Mouse (Mus musculus) neural tube, embryonic 15.5 days (tissue): ENCODE data around the gene Nos2. TPM values are rescaled to one million over a fixed set of nuclear protein-coding genes. Genes with fewer than 3 reads are reported as not detected.

ENCODE experiments used
- polyA plus RNA-seq: library from polyadenylated mRNA; unstranded; fragments of >200 nt; fragmentation: Nextera tagmentation; extraction: Ambion mirVana; gene quantifications from 2 replicates; pipeline ENCODE4 v1.2.1, GENCODE M21; 2015

Gene Nos2
- polyA plus RNA-seq, 1 experiment from 2014 or later, result 1.0 TPM

Other genes starting within 250 kb of the Nos2 start
- 21.1 and 25.4 TPM in 2 replicates for gene Nlk, start 223.4 kb upstream of the Nos2 start, polyA plus RNA-seq
- 31.2 and 32.2 TPM in 2 replicates for gene Ccnq, start 169.1 kb upstream of the Nos2 start, polyA plus RNA-seq
- 34.0 and 42.0 TPM in 2 replicates for gene Lyrm9, start 94.2 kb upstream of the Nos2 start, polyA plus RNA-seq
- gene Lgals9, start 64.2 kb downstream of the Nos2 start, polyA plus RNA-seq, result 18.3 and 67.6 TPM in 2 replicates
- 4.5 and 5.8 TPM in 2 replicates for gene Ksr1, start 225.6 kb downstream of the Nos2 start, polyA plus RNA-seq